9 mouse cellular contexts compared by ENCODE assay signal in the genomic region with DNA sequence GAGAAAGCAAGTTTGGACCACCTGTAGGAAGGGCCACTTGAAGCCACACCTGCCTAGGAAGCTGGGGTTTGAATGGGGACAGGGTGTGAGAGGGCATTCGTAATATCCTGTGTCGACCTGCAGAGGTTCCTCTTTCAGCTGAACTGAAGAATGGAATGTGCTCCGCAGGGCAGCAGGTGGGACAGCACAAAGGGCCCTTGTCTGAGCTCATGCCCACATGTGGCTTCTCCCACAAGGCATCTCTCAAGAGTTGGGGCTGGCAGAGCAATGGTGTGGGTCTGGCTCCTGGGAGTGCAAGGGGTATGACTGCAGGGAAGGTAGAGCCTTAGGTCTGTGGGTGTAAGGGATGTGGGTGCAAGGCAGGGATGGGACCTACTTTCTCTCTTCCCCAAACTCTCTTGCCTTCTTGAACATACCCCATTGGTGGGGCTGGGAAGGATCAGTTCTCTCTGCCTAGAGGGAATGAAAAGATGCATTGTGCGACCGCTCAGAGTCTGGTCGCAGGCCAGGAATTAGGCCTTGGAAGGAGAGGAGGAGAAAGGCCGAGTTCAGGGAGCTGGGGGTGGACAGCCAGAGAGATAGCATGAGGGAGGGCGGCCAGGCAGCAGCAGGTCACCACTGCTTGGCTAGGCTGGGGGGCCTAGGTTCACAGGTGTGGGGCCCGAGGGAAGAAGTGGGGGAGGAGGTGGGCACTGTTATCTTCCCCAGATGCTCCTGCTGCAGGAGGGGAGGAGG.
A peak's percentile ranks its signal among the peaks of the same experiment; 100 is the strongest.
DNase-seq lines count a peak whose midpoint lies in the region; ATAC-seq and TF ChIP-seq lines count a peak whose summit lies in the region.
"Had no signal": no experiment of that assay in that cellular context is flagged by ENCODE, and none has a peak within 500 bp of the region (broad histone marks: within the 10 kb centered on the region; RNA-seq: fewer than 3 reads in every experiment).

No protein-coding gene starts in this region.

- no peak for TF ChIP-seq EP300 in heart, adult 2 months (IDR thresholded peaks at IDR 0.05; ENCODE audit: insufficient read depth, low read depth, low read length)

- DNase-seq in heart, adult 2 months, result no peak
- DNase-seq in embryo, embryonic 9.5 days (ENCODE audit: extremely low spot score), result peak; percentile 42
- peak; percentile 59 for DNase-seq in hindbrain, postnatal 0 days (ENCODE audit: low spot score)
- no peak for DNase-seq in limb, embryonic 14.5 days (ENCODE audit: low spot score)
- DNase-seq in thymus, postnatal 14 days, result no peak

- H3K79me2 ChIP-seq in heart, adult 2 months (replicated peaks; ENCODE audit: control insufficient read depth, insufficient read depth, low read length), result no peaks in the 10 kb centered on the region

- intact Hi-C loops in heart, adult 2 months (cut with DNase I), result no loop called here

- no peaks in the 10 kb centered on the region for H3K9me3 ChIP-seq in heart, embryonic 14.5 days (ENCODE audit: control insufficient read depth, low read length)
- H3K9me3 ChIP-seq in hindbrain, postnatal 0 days (ENCODE audit: low read length), result no peaks in the 10 kb centered on the region
- no peaks in the 10 kb centered on the region for H3K9me3 ChIP-seq in limb, embryonic 14.5 days (ENCODE audit: control insufficient read depth, low read length)
- no peaks in the 10 kb centered on the region for H3K9me3 ChIP-seq in liver, embryonic 12.5 days (replicated peaks)

- peak; percentile 13; the same call in 1 of the 2 replicates for ATAC-seq in heart, embryonic 14.5 days (ENCODE audit: insufficient number of reproducible peaks, insufficient read depth, low FRiP score, low read depth)
- peak; percentile 69 for ATAC-seq in hindbrain, postnatal 0 days
- peak; percentile 46; the same call in 1 of the 2 replicates for ATAC-seq in limb, embryonic 14.5 days (ENCODE audit: low FRiP score, low read depth)
- ATAC-seq in CD4-positive, CD25-positive, alpha-beta regulatory T cell, adult 4 months, result no peak
- ATAC-seq in liver, embryonic 12.5 days, result no peak

- no peak overlapping the region for H3K27ac ChIP-seq in heart, embryonic 14.5 days (replicated peaks in 1 of 2; ENCODE audit: control insufficient read depth in 1 of 2, insufficient read depth in 1 of 2, low read depth in 2 of 2, low read length in 2 of 2)
- no peak overlapping the region for H3K27ac ChIP-seq in heart, adult 2 months
- H3K27ac ChIP-seq in hindbrain, postnatal 0 days, result peak overlapping the region; percentile 62
- peak overlapping the region; percentile 63 for H3K27ac ChIP-seq in limb, embryonic 14.5 days (replicated peaks; ENCODE audit: low read depth, low read length)
- no peak overlapping the region for H3K27ac ChIP-seq in liver, embryonic 12.5 days
- H3K27ac ChIP-seq: liver, embryonic 14.5 days had no signal

- WGBS in heart, embryonic 14.5 days, result 50% methylated on average over 9 of the region's 9 CpGs
- WGBS in heart, adult 2 months, result 61% methylated on average over 9 of the region's 9 CpGs
- 42% methylated on average over 9 of the region's 9 CpGs for WGBS in hindbrain, postnatal 0 days
- WGBS in limb, embryonic 14.5 days, result 22% methylated on average over 8 of the region's 9 CpGs
- WGBS in liver, embryonic 12.5 days (ENCODE audit: insufficient replicate concordance), result 42% methylated on average over 9 of the region's 9 CpGs

- H3K4me3 ChIP-seq in heart, embryonic 14.5 days (ENCODE audit: control insufficient read depth in 1 of 2, insufficient read depth in 1 of 2, low read depth in 1 of 2, low read length in 2 of 2), result no peak overlapping the region
- H3K4me3 ChIP-seq in heart, adult 2 months, result no peak overlapping the region
- H3K4me3 ChIP-seq in hindbrain, postnatal 0 days (ENCODE audit: low read length), result no peak overlapping the region
- no peak overlapping the region for H3K4me3 ChIP-seq in limb, embryonic 14.5 days (replicated peaks; ENCODE audit: low read length)
- H3K4me3 ChIP-seq in liver, embryonic 12.5 days, result no peak overlapping the region

- H3K27me3 ChIP-seq in heart, embryonic 14.5 days (ENCODE audit: control insufficient read depth, insufficient read depth, low read length), result no peaks in the 10 kb centered on the region
- no peaks in the 10 kb centered on the region for H3K27me3 ChIP-seq in heart, adult 2 months (ENCODE audit: control insufficient read depth, insufficient read depth, low read length)
- H3K27me3 ChIP-seq in hindbrain, postnatal 0 days (ENCODE audit: insufficient read depth, low read length), result no peaks in the 10 kb centered on the region
- no peaks in the 10 kb centered on the region for H3K27me3 ChIP-seq in limb, embryonic 14.5 days (ENCODE audit: control insufficient read depth, insufficient read depth, low read length)
- H3K27me3 ChIP-seq in liver, embryonic 12.5 days (replicated peaks), result no peaks in the 10 kb centered on the region

- H3K36me3 ChIP-seq in heart, embryonic 14.5 days (ENCODE audit: control insufficient read depth, insufficient read depth, low read length), result no peaks in the 10 kb centered on the region
- H3K36me3 ChIP-seq in heart, adult 2 months (ENCODE audit: control insufficient read depth, insufficient read depth, low read length), result no peaks in the 10 kb centered on the region
- H3K36me3 ChIP-seq in hindbrain, postnatal 0 days (ENCODE audit: insufficient read depth, low read length), result no peaks in the 10 kb centered on the region
- no peaks in the 10 kb centered on the region for H3K36me3 ChIP-seq in limb, embryonic 14.5 days (ENCODE audit: control insufficient read depth, insufficient read depth, low read length)
- no peaks in the 10 kb centered on the region for H3K36me3 ChIP-seq in liver, embryonic 12.5 days

- H3K9ac ChIP-seq in heart, embryonic 14.5 days (ENCODE audit: low read length), result no peak overlapping the region
- no peak overlapping the region for H3K9ac ChIP-seq in heart, adult 2 months (ENCODE audit: low read depth, low read length)
- H3K9ac ChIP-seq in hindbrain, postnatal 0 days (replicated peaks; ENCODE audit: low read length), result no peak overlapping the region; the same call in 1 of the 2 replicates
- H3K9ac ChIP-seq in limb, embryonic 14.5 days (ENCODE audit: low read depth, low read length, severe bottlenecking), result no peak overlapping the region
- no peak overlapping the region for H3K9ac ChIP-seq in liver, embryonic 12.5 days
- H3K9ac ChIP-seq: liver, embryonic 14.5 days had no signal

- TF ChIP-seq POLR2A in heart, adult 2 months (IDR thresholded peaks at IDR 0.05; ENCODE audit: insufficient read depth, low read depth, low read length), result no peak
- TF ChIP-seq POLR2A in limb, embryonic 14.5 days (IDR thresholded peaks at IDR 0.05; ENCODE audit: borderline replicate concordance, extremely low read depth, insufficient read depth, insufficient read length), result no peak

- H3K4me2 ChIP-seq in heart, embryonic 14.5 days (ENCODE audit: low read length), result no peak overlapping the region
- no peak overlapping the region for H3K4me2 ChIP-seq in hindbrain, postnatal 0 days (ENCODE audit: low read depth, low read length)
- no peak overlapping the region for H3K4me2 ChIP-seq in limb, embryonic 14.5 days (replicated peaks; ENCODE audit: low read depth, low read length, severe bottlenecking)
- no peak overlapping the region for H3K4me2 ChIP-seq in liver, embryonic 12.5 days

- peaks cover 5 to 7% of the 10 kb centered on the region in 2 experiments; a peak in 3 of 4 replicates for H3K4me1 ChIP-seq in heart, embryonic 14.5 days (ENCODE audit: control insufficient read depth in 2 of 2, insufficient read depth in 2 of 2, low read length in 2 of 2)
- no peaks in the 10 kb centered on the region for H3K4me1 ChIP-seq in heart, adult 2 months (ENCODE audit: control insufficient read depth, insufficient read depth, low read length)
- H3K4me1 ChIP-seq in hindbrain, postnatal 0 days (ENCODE audit: insufficient read depth, low read length), result peaks cover 4% of the 10 kb centered on the region; the same call in 1 of the 2 replicates
- H3K4me1 ChIP-seq in limb, embryonic 14.5 days (ENCODE audit: control insufficient read depth, insufficient read depth, low read length), result peaks cover 13% of the 10 kb centered on the region
- peaks cover 10% of the 10 kb centered on the region; the same call in 1 of the 2 replicates for H3K4me1 ChIP-seq in liver, embryonic 12.5 days

- TF ChIP-seq CTCF in heart, adult 2 months (IDR thresholded peaks at IDR 0.05), result no peak
- no peak for TF ChIP-seq CTCF in hindbrain, postnatal 0 days (IDR thresholded peaks at IDR 0.05; ENCODE audit: low read depth)

Comparison
In these comparisons a context has a peak if more than half of its experiments do, and no peak if none do; other contexts are left out.
1. ATAC-seq: peak in heart, embryonic 14.5 days (single experiment), hindbrain, postnatal 0 days (single experiment) and limb, embryonic 14.5 days (single experiment); none in CD4-positive, CD25-positive, alpha-beta regulatory T cell, adult 4 months (single experiment) and liver, embryonic 12.5 days (single experiment).
2. H3K27ac ChIP-seq: peak in hindbrain, postnatal 0 days (single experiment) and limb, embryonic 14.5 days (single experiment); none in heart, embryonic 14.5 days (0 of 2), heart, adult 2 months (single experiment) and liver, embryonic 12.5 days (single experiment).
3. DNase-seq: peak in embryo, embryonic 9.5 days (single experiment) and hindbrain, postnatal 0 days (single experiment); none in heart, adult 2 months (0 of 2), limb, embryonic 14.5 days (single experiment) and thymus, postnatal 14 days (single experiment).